Mouse (Mus musculus): ENCODE results near the gene Glipr2.

Gene Glipr2

DNA sequence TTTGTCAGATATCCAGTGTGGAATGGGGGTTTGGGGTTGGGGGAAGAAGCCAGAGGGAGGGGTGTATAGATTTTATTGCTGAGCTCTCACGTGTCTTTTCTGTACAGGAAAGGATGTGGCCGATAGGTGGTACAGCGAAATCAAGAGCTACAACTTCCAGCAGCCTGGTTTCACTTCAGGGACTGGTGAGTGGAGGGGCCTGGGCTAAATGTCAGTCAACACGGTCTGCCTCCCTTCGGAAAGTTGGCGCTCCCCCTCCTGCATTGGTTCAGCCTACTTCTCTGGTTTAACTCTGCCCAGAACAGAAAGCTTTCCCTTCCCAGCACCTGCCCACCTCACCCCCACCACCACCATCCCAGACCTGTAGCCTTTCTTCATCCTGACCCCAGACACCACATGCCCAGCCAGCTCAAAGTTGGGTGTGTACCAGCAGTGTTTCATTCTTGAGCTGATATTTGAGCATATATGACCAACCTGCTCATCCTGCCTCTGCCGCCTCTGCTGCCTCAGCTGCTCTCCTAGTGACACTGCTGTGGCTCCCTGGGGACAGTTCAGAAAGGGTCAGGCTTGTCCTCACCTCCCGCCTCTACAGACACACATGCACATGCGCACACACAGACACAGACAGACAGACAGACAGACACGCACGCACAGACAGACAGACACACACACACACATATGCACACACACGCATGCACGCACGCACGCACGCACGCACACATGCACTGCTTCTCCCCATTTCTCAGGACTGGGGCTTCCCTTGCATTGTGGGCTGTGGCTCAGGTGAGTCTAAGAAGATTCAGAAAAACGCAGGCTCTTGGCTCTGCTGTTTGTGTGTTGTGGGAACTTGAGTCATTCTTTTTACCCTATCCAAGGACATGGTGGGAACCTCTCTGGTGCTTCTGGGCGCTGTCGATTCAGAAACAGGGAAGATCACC, 13.5 kb downstream of the Glipr2 start:
- in situ Hi-C loops (cut with MboI, MseI), result no loop called here

- in situ Hi-C loops (cut with MboI, MseI), result no loop called here
Observed at GRCm38 (mm10) chr4:43971541-43972136, 14.4 kb downstream of the Glipr2 start.

DNA sequence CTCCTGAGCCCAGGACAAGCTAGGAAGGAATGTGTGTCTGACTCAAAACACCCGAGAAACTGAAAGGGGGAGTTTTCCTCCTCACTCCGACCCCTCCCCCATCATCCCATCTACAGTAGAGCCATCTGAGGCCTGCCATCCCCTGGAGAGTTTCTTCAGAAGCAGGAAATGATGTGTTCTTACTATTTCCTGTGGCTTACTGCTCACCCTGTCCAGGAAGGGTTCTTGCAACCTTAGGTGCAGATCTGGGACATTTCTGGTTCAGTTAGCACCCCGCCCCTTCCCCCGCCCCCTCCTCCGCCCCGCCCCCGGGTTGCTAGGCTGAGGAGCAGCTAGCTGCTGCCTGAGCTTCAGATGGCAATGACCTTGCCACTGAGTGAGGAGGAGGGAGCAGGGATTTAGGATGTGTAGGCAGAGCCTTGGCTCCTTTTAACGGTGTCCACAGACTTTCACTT, 15.0 kb downstream of the Glipr2 start:
- in situ Hi-C loops (cut with MboI, MseI), result no loop called here

- in situ Hi-C loops (cut with MboI, MseI), result no loop called here
Observed at GRCm38 (mm10) chr4:43973526-43973981, 16.4 kb downstream of the Glipr2 start.

- in situ Hi-C loops (cut with MboI, MseI), result no loop called here
Observed at GRCm38 (mm10) chr4:43974914-43975616, 17.9 kb downstream of the Glipr2 start.

- in situ Hi-C loops (cut with MboI, MseI), result no loop called here
Observed at GRCm38 (mm10) chr4:43976223-43976740, 19.1 kb downstream of the Glipr2 start.

DNA sequence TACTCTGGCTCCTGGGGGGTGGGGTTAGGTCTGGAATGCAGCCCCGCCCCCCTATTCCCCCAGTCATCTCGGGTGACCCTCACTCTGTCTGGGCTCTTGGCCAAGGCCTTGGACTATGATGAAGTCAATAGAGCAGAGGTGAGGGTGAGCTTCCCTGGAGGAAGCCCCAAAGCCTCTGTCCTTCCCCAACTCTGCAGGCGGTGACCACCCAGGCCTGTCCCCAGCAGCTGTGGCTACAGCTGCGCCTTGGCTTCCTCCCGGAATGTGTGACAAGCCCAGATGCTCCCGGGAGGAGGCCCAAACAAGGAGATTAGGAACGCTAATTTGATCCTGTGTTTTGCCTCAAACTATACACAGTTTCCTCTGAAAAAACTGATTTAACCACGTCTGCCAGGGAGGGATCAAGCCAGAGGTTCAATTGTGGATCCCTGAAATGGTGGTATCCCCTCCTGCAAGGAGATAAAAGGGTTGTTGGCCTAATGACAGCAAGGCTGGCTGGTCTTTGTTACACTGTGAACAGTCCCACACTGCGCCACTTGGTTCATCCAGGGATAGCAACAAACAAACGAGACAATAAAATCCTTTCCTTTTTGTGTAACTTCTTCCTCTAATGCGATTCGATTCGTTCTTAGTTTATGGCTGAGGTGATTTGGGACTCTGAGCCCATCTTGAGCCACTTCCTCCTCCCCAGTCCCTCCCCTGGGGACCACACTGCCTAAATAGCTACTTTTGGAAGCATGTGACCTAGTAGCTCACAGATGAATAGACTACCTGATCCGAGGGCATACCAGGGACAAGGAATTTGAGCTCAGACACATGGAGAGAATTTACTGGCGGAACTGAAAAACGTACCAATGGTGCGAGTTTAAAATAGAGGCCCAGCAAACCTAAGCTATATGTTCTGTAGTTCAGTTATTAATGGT, 21.6 kb downstream of the Glipr2 start:
- in situ Hi-C loops (cut with MboI, MseI), result no loop called here

DNA sequence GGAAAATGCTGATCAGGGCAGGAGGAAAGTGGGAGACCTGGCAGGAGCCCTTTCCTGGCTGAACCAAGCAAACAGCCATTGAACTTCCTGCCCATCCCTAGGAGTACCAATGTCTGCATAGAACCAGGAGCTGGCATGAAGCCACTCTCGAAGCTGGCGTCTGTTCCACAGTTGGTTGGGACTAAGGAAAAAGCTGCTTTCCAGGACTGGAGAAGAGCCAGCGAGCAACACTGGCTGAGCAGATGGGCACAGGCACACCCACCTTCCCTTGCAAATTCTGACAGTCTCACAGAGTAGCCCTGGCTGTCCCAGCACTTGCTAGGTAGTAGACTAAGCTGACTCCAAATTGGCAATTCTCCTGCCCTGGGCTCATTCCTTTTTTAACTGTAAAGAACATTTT, 22.5 kb downstream of the Glipr2 start:
- in situ Hi-C loops (cut with MboI, MseI), result loop anchor here (5.0 kb wide), 1 partner anchor 52 kb away; no protein-coding TSS in a partner anchor

- in situ Hi-C loops (cut with MboI, MseI), result loop anchor here (5.0 kb wide), 1 partner anchor 53 kb away; no protein-coding TSS in a partner anchor
Observed at GRCm38 (mm10) chr4:43980236-43980635, 23.0 kb downstream of the Glipr2 start.

- in situ Hi-C loops (cut with MboI, MseI), result loop anchor here (5.0 kb wide), 1 partner anchor 54 kb away; no protein-coding TSS in a partner anchor
Observed at GRCm38 (mm10) chr4:43980846-43981245, 23.6 kb downstream of the Glipr2 start.

GRCm38 (mm10) chr4:43981251-43981650, 24.1 kb downstream of the Glipr2 start:
- in situ Hi-C loops (cut with MboI, MseI), result loop anchor here (5.0 kb wide), 1 partner anchor 54 kb away; no protein-coding TSS in a partner anchor

- in situ Hi-C loops (cut with MboI, MseI), result loop anchor here (5.0 kb wide), 1 partner anchor 55 kb away; no protein-coding TSS in a partner anchor
Observed at GRCm38 (mm10) chr4:43982053-43982732, 25.0 kb downstream of the Glipr2 start.

GRCm38 (mm10) chr4:43983181-43983580, 26.0 kb downstream of the Glipr2 start, which contains the start of gene Ccin:
TSS of gene Ccin (plus strand) at chr4:43983483.
- in situ Hi-C loops (cut with MboI, MseI), result loop anchor here (5.0 kb wide), 1 partner anchor 56 kb away; no protein-coding TSS in a partner anchor

DNA sequence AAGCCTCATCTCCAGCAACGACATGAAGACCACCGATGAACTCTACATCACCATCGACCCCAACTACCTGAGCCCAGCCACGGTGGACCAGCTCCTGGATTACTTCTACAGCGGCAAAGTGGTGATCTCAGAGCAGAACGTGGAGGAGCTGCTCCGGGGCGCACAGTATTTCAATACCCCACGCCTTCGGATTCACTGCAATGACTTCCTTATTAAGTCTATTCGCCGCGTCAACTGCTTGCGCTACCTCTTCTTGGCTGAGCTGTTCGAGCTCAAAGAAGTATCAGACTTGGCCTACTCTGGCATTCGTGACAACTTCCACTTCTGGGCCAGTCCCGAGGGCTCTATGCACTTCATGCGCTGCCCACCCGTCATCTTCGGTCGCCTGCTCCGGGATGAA, 26.6 kb downstream of the Glipr2 start:
- in situ Hi-C loops (cut with MboI, MseI), result loop anchor here (5.0 kb wide), 1 partner anchor 56 kb away; no protein-coding TSS in a partner anchor

DNA sequence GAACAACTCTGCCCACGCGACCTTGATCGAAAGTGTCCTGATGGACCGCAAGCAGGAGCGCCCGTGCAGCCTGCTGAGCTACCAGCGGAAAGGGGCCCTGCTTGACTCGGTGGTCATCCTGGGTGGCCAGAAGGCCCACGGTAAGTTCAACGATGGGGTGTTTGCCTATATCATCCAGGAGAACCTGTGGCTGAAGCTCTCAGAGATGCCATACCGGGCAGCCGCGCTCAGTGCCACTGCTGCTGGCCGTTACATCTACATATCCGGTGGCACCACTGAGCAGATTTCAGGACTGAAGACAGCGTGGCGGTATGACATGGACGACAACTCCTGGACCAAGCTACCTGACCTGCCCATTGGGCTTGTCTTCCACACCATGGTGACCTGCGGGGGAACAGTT, 27.1 kb downstream of the Glipr2 start:
- in situ Hi-C loops (cut with MboI, MseI), result loop anchor here (5.0 kb wide), 1 partner anchor 57 kb away; no protein-coding TSS in a partner anchor

- in situ Hi-C loops (cut with MboI, MseI), result no loop called here
Observed at GRCm38 (mm10) chr4:43988976-43989375, 31.8 kb downstream of the Glipr2 start.

GRCm38 (mm10) chr4:43993072-43993471, 35.9 kb downstream of the Glipr2 start:
- in situ Hi-C loops (cut with MboI, MseI), result no loop called here

- in situ Hi-C loops (cut with MboI, MseI), result no loop called here
Observed at GRCm38 (mm10) chr4:43994342-43994741, 37.1 kb downstream of the Glipr2 start.

GRCm38 (mm10) chr4:44003622-44004021, 46.4 kb downstream of the Glipr2 start:
- in situ Hi-C loops (cut with MboI, MseI), result no loop called here
